Mouse (Mus musculus) NIH3T3 (cell line): ENCODE measurements around the gene Sfmbt2.
"Not testable (repeated sequence)": the region's sequence is repeated elsewhere in the genome, so short reads cannot be mapped to it uniquely, and the experiment has no call there.

ENCODE experiments used
- DNase-seq: peaks from one replicate; pipeline ENCODE4 v3.0.0-alpha.2; 2012; ENCODE audit warnings: low read depth

Gene Sfmbt2

DNA sequence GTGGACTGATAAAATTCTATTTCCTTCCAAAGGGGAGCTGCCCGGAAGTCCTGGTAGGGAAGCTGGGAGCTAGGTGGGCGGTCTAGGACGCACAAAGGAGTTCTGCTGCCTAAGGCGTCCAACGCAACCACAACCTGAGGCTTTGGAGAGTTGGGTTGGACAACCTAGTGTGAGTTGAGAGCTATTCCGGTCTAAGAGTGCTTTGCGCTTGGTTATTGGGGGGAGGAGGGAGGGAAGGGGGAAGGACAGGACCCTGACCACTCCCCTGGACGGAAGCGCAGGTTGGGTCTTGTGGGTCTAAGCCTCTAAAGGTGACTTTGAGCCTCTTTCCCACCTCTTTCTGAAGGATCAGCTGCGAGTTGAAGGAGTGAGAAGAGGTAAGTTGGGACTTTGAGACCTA lies at the start of gene Sfmbt2:
Gene Sfmbt2 (plus strand): TSS at position 335 of the 400 bp plus-strand sequence.
- no peak for DNase-seq

GRCm38 (mm10) chr2:10321093-10321492 lies 49.2 kb upstream of the Sfmbt2 start:
- peak; percentile 9 for DNase-seq

- DNase-seq, result no peak
These were observed 47.1 kb upstream of the Sfmbt2 start for GRCm38 (mm10) chr2:10323173-10323572.

DNA sequence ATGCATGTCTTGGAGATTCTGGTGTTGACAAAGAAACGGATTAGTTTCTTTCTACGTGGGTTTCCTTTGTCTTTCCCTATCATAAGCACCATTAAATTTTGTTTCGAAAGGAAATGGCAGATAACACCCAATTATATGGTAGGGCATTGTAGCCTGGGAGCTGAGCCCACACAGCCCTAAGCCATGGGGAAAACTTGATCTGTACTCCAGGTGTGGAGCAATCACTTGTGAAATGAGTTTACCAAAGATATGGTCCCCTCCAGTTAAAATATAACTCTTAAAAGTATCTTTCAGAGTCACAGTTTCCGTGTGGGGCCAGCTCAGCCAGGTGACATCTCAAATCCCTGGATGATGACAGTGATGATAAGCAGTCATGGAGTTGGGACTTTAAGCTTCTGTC lies 45.3 kb upstream of the Sfmbt2 start:
- no peak for DNase-seq

- DNase-seq, result no peak
These were observed 40.1 kb upstream of the Sfmbt2 start for GRCm38 (mm10) chr2:10330216-10330615.

GRCm38 (mm10) chr2:10334299-10334698 lies 36.0 kb upstream of the Sfmbt2 start:
- no peak for DNase-seq

DNA sequence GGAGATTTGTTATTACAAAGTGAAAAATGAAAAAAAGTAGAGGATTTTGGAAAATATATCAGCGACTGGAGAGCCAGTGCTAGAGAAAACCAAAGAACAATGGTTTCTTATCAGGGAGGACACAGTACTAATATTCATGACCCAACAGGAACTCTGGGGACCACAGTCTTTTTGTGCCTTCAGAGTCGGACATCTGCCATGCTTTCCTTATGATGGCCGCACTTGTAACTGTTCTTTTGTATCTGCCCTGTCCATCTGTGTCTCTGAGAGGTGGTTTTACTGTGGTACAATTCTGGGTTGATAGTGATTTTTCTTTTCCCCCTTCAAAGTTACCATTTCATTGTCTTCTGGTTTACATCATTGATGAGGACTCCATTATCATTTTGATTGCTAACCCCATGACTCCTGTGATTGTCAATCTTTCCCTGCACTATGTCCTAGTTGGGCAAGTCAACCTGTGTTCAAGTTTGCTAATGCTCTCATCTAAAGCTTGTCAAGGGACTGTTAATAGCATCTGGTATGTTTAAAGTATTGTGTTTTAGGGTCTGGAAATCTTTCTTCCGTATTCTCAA lies 35.2 kb upstream of the Sfmbt2 start:
- DNase-seq, result no peak

DNA sequence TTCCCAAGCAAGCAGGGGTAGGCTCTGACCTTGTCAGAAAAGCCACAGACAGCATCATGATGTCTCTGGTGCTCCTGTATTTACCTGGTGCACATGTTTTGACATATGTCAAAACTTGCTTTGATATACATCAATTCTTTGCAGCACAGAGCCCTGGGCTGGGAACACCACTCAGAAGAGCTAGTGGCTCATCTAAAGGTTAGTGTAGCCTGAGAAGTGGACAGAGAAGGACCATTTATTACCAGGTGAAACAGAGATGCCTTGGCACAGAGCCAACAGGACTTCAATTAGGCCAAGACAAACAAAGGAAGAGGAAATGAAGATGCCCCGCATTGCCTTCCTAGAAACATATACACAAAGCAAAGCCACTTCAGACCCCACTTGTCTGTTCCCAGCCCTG lies 30.3 kb upstream of the Sfmbt2 start:
- no peak for DNase-seq

- DNase-seq, result no peak
These were observed 26.8 kb upstream of the Sfmbt2 start for GRCm38 (mm10) chr2:10343523-10343922.

GRCm38 (mm10) chr2:10344073-10344472 lies 26.2 kb upstream of the Sfmbt2 start:
- not testable (repeated sequence) for DNase-seq

GRCm38 (mm10) chr2:10347193-10347592 lies 23.1 kb upstream of the Sfmbt2 start:
- DNase-seq, result no peak

GRCm38 (mm10) chr2:10348036-10348435 lies 22.3 kb upstream of the Sfmbt2 start:
- no peak for DNase-seq

DNA sequence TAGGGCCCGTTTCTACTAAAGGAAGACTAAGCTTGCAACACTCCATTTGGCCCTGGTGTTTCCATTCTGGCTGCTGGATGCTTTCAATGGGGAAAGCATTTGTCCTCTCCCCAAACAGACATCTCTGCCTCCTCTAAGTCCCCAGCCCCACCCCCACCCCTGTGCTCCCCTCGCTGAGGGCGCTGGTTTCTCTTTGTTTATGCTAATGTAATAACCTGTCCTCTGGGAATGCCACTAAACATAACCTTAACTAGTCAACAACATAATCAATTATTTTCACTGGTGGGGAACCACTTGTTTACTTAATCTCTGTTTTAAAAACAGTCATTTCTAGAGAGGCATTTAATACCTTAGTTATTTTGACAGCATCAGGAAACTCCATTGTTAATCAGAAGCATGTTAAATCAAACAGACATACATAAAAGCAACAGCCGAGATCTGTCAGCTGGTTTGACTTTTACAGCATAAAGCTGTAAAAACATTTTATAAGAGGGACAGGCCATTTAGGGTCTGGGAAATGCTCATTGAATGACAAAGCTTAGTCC lies 20.0 kb upstream of the Sfmbt2 start:
- DNase-seq, result no peak

GRCm38 (mm10) chr2:10351125-10351524 lies 19.2 kb upstream of the Sfmbt2 start:
- DNase-seq, result peak; percentile 54

GRCm38 (mm10) chr2:10352887-10353286 lies 17.4 kb upstream of the Sfmbt2 start:
- no peak for DNase-seq

GRCm38 (mm10) chr2:10353889-10354288 lies 16.4 kb upstream of the Sfmbt2 start:
- no peak for DNase-seq

DNA sequence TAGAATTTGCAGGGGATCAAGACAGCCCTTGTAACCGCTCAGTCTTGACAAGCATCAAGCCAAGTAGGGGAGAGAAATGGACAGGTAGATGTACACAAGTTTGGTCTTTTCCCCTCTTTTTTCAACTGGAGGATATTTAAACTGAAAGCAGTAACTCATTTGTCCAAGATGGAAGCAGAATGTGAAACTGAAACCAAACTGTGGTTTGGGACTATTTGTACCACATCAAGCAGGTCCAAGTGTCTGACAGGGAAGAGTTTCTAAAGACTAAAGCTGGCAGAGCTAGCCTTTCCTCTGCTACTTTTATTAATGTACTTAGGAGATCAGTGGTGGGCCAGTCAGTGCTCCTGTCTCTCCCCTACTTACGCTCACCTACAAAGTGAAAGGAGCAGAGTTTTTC lies 10.4 kb upstream of the Sfmbt2 start:
- DNase-seq, result peak; percentile 44

GRCm38 (mm10) chr2:10365081-10365480 lies 5.2 kb upstream of the Sfmbt2 start:
- no peak for DNase-seq

DNA sequence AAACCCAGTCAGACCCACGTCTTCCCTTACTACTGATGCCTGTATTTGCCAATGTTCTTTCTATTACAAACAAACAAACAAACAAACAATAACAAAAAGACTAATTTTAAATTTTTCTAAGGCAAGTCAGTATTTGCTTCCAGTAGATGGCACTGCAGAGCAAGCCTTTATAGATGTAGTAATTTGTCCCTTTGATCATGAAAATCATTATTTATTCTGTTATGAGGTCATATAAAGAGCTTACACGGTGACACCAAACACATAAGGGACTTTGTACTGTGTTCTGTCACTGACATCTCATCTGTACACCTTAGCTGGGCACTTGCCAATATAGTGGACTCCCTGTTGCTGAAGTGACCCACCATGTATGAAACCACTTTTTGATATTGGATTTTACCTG lies 4.0 kb upstream of the Sfmbt2 start:
- peak; percentile 53 for DNase-seq

- DNase-seq, result no peak
These were observed 634 bp upstream of the Sfmbt2 start for GRCm38 (mm10) chr2:10369676-10370075.

- DNase-seq, result no peak
These were observed 563 bp downstream of the Sfmbt2 start for GRCm38 (mm10) chr2:10370687-10371458.

DNA sequence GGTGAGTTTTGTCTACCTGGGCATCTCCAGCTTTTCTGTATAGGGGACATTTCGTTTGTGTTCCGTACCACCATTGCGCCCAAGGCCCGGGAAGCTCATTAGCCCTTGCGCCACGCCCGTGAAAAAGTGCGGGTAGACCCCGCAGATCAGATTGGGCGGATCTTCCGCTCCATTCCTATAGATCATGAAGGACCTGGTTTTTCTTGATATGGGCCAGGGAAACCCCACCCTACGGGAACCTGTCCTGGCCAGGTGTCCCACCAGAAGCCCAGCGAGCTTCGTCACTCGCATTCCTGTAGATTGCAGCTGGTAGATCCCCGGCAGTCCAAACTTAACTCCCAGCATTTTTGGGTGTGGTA lies 1.1 kb downstream of the Sfmbt2 start:
- no peak for DNase-seq

DNA sequence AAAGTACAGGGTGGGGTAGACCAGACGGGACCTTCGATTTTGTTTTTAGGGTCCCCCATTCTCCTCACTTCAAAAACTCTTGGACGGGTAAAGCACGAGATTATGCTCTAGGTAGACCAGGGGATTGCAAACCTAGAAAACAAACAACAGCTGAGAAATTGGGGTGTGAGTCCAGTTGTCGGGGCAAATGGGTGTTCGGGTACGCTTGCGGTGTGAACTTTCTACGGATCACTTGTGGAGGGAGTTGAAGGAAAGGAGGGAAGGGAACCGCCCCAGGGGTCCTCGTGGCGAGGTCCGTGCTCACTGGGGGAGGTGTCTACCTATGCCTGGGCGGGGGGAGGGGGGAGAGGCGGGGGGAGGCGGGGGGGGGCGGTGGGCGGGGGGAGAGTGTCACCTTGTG lies 1.6 kb downstream of the Sfmbt2 start:
- DNase-seq, result no peak

DNA sequence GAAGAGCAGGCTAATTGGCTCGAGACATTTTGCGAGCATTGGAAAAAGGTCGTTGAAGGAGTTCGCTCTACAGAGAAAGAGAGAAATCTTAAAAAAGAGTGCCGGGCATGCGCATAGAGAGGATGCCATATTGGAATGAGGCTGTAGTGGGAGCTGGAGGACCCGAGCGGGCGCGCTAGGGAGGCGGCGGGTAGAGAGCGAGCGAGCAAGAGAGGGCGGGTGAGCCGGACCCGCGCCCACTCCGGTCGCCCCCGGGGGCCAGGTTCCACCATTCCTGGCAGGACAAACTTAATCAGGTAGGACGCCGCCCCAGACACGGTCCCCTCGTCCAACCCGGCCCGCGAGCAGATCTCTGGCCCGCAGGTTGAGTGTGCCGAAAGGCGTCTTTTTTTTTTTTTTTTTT lies 2.0 kb downstream of the Sfmbt2 start:
- peak; percentile 83 for DNase-seq
